Mouse (Mus musculus): ENCODE measurements around the gene Arhgef11.

The Arhgef11 gene

GRCm38 (mm10) chr3:87718525-87718924 is 101.2 kb downstream of the Arhgef11 start:
- DNase-seq: no peak

GRCm38 (mm10) chr3:87724556-87724955 is 107.2 kb downstream of the Arhgef11 start:
- no peak for DNase-seq

- DNase-seq: no peak
These were observed 108.2 kb downstream of the Arhgef11 start for GRCm38 (mm10) chr3:87725396-87726160.

GRCm38 (mm10) chr3:87726191-87726590 is 108.8 kb downstream of the Arhgef11 start:
- no peak for DNase-seq

- DNase-seq: no peak
These were observed 111.3 kb downstream of the Arhgef11 start for GRCm38 (mm10) chr3:87728696-87729095.

GRCm38 (mm10) chr3:87733098-87733497 is 115.7 kb downstream of the Arhgef11 start:
- DNase-seq: no peak

- no peak for DNase-seq
These were observed 116.8 kb downstream of the Arhgef11 start for GRCm38 (mm10) chr3:87733984-87734761.

- DNase-seq: no peak
These were observed 118.0 kb downstream of the Arhgef11 start for GRCm38 (mm10) chr3:87735335-87735734.

GRCm38 (mm10) chr3:87738906-87739305 is 121.5 kb downstream of the Arhgef11 start:
- no peak for DNase-seq

- no peak for DNase-seq
These were observed 124.7 kb downstream of the Arhgef11 start for GRCm38 (mm10) chr3:87742013-87742412.

GRCm38 (mm10) chr3:87742735-87743134 is 125.4 kb downstream of the Arhgef11 start:
- DNase-seq: no peak

- DNase-seq: no peak
These were observed 126.6 kb downstream of the Arhgef11 start for GRCm38 (mm10) chr3:87743927-87744326.

GRCm38 (mm10) chr3:87745036-87745659 is 127.8 kb downstream of the Arhgef11 start:
- no peak for DNase-seq

- no peak for DNase-seq
These were observed 131.1 kb downstream of the Arhgef11 start, which contains the start of gene Lrrc71 for GRCm38 (mm10) chr3:87748431-87748830. TSS of gene Lrrc71 (minus strand) at chr3:87748625.

- peak; percentile 19 to 20 for DNase-seq
These were observed 131.7 kb downstream of the Arhgef11 start for GRCm38 (mm10) chr3:87749036-87749435.

- DNase-seq: no peak
These were observed 132.6 kb downstream of the Arhgef11 start for GRCm38 (mm10) chr3:87749977-87750376.

- DNase-seq: no peak
These were observed 135.2 kb downstream of the Arhgef11 start for GRCm38 (mm10) chr3:87752567-87752966.

- no peak for DNase-seq
These were observed 136.5 kb downstream of the Arhgef11 start for GRCm38 (mm10) chr3:87753829-87754228.

- peak; percentile 87 to 89 for DNase-seq
These were observed 138.6 kb downstream of the Arhgef11 start for GRCm38 (mm10) chr3:87755964-87756363.

GRCm38 (mm10) chr3:87756488-87756887 is 139.1 kb downstream of the Arhgef11 start:
- DNase-seq: no peak

- no peak for DNase-seq
These were observed 141.3 kb downstream of the Arhgef11 start for GRCm38 (mm10) chr3:87758641-87759040.

- DNase-seq: no peak
These were observed 144.3 kb downstream of the Arhgef11 start for GRCm38 (mm10) chr3:87761408-87762375.

All from cerebellum, adult 18-20 months (tissue).